Mouse (Mus musculus) urinary bladder, postnatal 4 days (tissue): Measurements from ENCODE around the gene Chuk.

Experiments
- DNase-seq, 2 experiments: peaks; one replicate each; pipeline ENCODE4 v3.0.0; 2021 to 2022; ENCODE audit warnings: low spot score in 2 of 2

Gene Chuk

GRCm38 (mm10) chr19:44042121-44042520 lies 65.2 kb downstream of the Chuk start:
- no peak for DNase-seq

- no peak for DNase-seq
Observed at GRCm38 (mm10) chr19:44033396-44033795, 73.9 kb downstream of the Chuk start.

GRCm38 (mm10) chr19:44032046-44032744 lies 75.1 kb downstream of the Chuk start:
- DNase-seq = no peak

GRCm38 (mm10) chr19:44030024-44030423 lies 77.3 kb downstream of the Chuk start:
- no peak for DNase-seq

GRCm38 (mm10) chr19:44028972-44029371 lies 78.3 kb downstream of the Chuk start, which contains the start of gene Cyp2c23:
TSS of gene Cyp2c23 (minus strand) at chr19:44029208.
- no peak for DNase-seq

- no peak for DNase-seq
Observed at GRCm38 (mm10) chr19:44026956-44027530, 80.2 kb downstream of the Chuk start.

- DNase-seq = no peak
Observed at GRCm38 (mm10) chr19:44024921-44025585, 82.2 kb downstream of the Chuk start.
